Comparison of ENCODE assay signal across 23 mouse cellular contexts in genomic region chr17:76501732-76502131, GRCm38 (mm10).
A peak's percentile ranks its signal among the peaks of the same experiment; 100 is the strongest.
DNase-seq lines count a peak whose midpoint lies in the region; ATAC-seq and TF ChIP-seq lines count a peak whose summit lies in the region.
"Had no signal": no experiment of that assay in that cellular context is flagged by ENCODE, and none has a peak within 500 bp of the region (broad histone marks: within the 10 kb centered on the region; RNA-seq: fewer than 3 reads in every experiment).

No protein-coding gene starts in this region.

- no peak for TF ChIP-seq CTCF in lung, embryonic 14.5 days (IDR thresholded peaks at IDR 0.05; ENCODE audit: low read depth)
- no peak for TF ChIP-seq CTCF in ES-Bruce4 (IDR thresholded peaks at IDR 0.05; ENCODE audit: low read depth, low read length)

- no peaks in the 10 kb centered on the region for H3K4me1 ChIP-seq in lung, embryonic 14.5 days (ENCODE audit: insufficient read depth)
- H3K4me1 ChIP-seq in lung, embryonic 15.5 days: no peaks in the 10 kb centered on the region
- H3K4me1 ChIP-seq in lung, embryonic 16.5 days (replicated peaks; ENCODE audit: control insufficient read depth, insufficient read depth, low read length): no peaks in the 10 kb centered on the region
- H3K4me1 ChIP-seq in ES-Bruce4 (ENCODE audit: control insufficient read depth, insufficient read depth, low read length): no peaks in the 10 kb centered on the region

- no peak overlapping the region for H3K4me2 ChIP-seq in lung, embryonic 14.5 days
- H3K4me2 ChIP-seq in lung, embryonic 15.5 days: no peak overlapping the region
- H3K4me2 ChIP-seq in lung, embryonic 16.5 days (ENCODE audit: low read depth, low read length): no peak overlapping the region

- no peak for TF ChIP-seq POLR2A in ES-Bruce4 (IDR thresholded peaks at IDR 0.05; ENCODE audit: insufficient read depth, low read length)

- H3K4me3 ChIP-seq in lung, embryonic 14.5 days (ENCODE audit: low read depth, low read length): no peak overlapping the region
- no peak overlapping the region for H3K4me3 ChIP-seq in lung, embryonic 15.5 days
- no peak overlapping the region for H3K4me3 ChIP-seq in lung, embryonic 16.5 days (ENCODE audit: low read length)
- no peak overlapping the region for H3K4me3 ChIP-seq in ES-Bruce4 (ENCODE audit: low read depth, low read length)

- no peak for TF ChIP-seq EP300 in ES-Bruce4 (IDR thresholded peaks at IDR 0.05; ENCODE audit: insufficient read depth, low read depth, low read length)

- peak; percentile 77 for ATAC-seq in lung, embryonic 14.5 days (ENCODE audit: insufficient read depth)
- peak; percentile 65; the same call in 1 of the 2 replicates for ATAC-seq in lung, embryonic 15.5 days (ENCODE audit: borderline replicate concordance, extremely low read depth, low FRiP score, low TSS enrichment)
- peak; percentile 54 for ATAC-seq in lung, embryonic 16.5 days (ENCODE audit: low read depth)
- ATAC-seq: activated CD4-positive, CD25-positive, alpha-beta regulatory T cell, adult 4 months; CD4-positive, CD25-positive, alpha-beta regulatory T cell, adult 4 months; Patski had no signal

- H3K36me3 ChIP-seq in lung, embryonic 14.5 days (ENCODE audit: insufficient read depth): no peaks in the 10 kb centered on the region
- H3K36me3 ChIP-seq in lung, embryonic 15.5 days: no peaks in the 10 kb centered on the region
- no peaks in the 10 kb centered on the region for H3K36me3 ChIP-seq in lung, embryonic 16.5 days (ENCODE audit: control insufficient read depth, insufficient read depth, low read length)
- H3K36me3 ChIP-seq in ES-Bruce4 (ENCODE audit: control insufficient read depth, insufficient read depth, low read length, poor library complexity, severe bottlenecking): no peaks in the 10 kb centered on the region; the same call in 1 of the 2 replicates
- H3K36me3 ChIP-seq: G1E had no signal

- H3K27me3 ChIP-seq in lung, embryonic 14.5 days (ENCODE audit: insufficient read depth, low read length): no peaks in the 10 kb centered on the region
- H3K27me3 ChIP-seq in lung, embryonic 15.5 days: no peaks in the 10 kb centered on the region
- no peaks in the 10 kb centered on the region for H3K27me3 ChIP-seq in lung, embryonic 16.5 days (ENCODE audit: control insufficient read depth, insufficient read depth, low read depth, low read length)
- no peaks in the 10 kb centered on the region; the same call in 1 of the 2 replicates for H3K27me3 ChIP-seq in ES-Bruce4 (ENCODE audit: control insufficient read depth, insufficient read depth, low read length, poor library complexity, severe bottlenecking)
- H3K27me3 ChIP-seq: CH12.LX, Patski had no signal

- no peak overlapping the region for H3K27ac ChIP-seq in lung, embryonic 14.5 days (ENCODE audit: low read depth)
- no peak overlapping the region for H3K27ac ChIP-seq in lung, embryonic 15.5 days
- no peak overlapping the region for H3K27ac ChIP-seq in lung, embryonic 16.5 days (ENCODE audit: low read length)
- H3K27ac ChIP-seq in ES-Bruce4 (ENCODE audit: insufficient read depth, low read length): peak overlapping the region; percentile 33; the same call in 1 of the 2 replicates

- no peaks in the 10 kb centered on the region for H3K9me3 ChIP-seq in lung, embryonic 14.5 days (ENCODE audit: low read depth, low read length)
- 0 out of 2 replicates have a peak, but pooled peaks cover 2% of the 10 kb centered on the region for H3K9me3 ChIP-seq in lung, embryonic 15.5 days
- H3K9me3 ChIP-seq in lung, embryonic 16.5 days (ENCODE audit: control insufficient read depth, low read length): no peaks in the 10 kb centered on the region; the same call in 1 of the 2 replicates
- H3K9me3 ChIP-seq in ES-Bruce4 (replicated peaks; ENCODE audit: control insufficient read depth, insufficient read depth, low read length, poor library complexity, severe bottlenecking): peaks cover 12% of the 10 kb centered on the region; the same call in 1 of the 2 replicates

- peak; percentile 41 for DNase-seq in lung, embryonic 14.5 days
- no peak for DNase-seq in lung, postnatal 14 days
- DNase-seq in lung, postnatal 4 days: no peak
- no peak for DNase-seq in lung, postnatal 10 days
- DNase-seq in gastrocnemius, postnatal 25 days: no peak
- DNase-seq: adrenal gland, adult 2 months; adrenal gland, adult 8-10 months; adrenal gland, postnatal 10 days; adrenal gland, postnatal 14 days; adrenal gland, postnatal 25 days; adrenal gland, postnatal 36 days; B cell, adult 2 months; cerebellum, adult 11 months; cerebellum, adult 11-12 months; cerebellum, adult 18-20 months had no signal

- H3K9ac ChIP-seq in lung, embryonic 14.5 days: no peak overlapping the region
- no peak overlapping the region for H3K9ac ChIP-seq in lung, embryonic 15.5 days
- H3K9ac ChIP-seq in lung, embryonic 16.5 days (ENCODE audit: low read length): no peak overlapping the region
- no peak overlapping the region for H3K9ac ChIP-seq in ES-Bruce4 (ENCODE audit: low read depth, poor library complexity, severe bottlenecking)
